Comparison of ENCODE assay signal across 8 mouse cellular contexts in the genomic region with DNA sequence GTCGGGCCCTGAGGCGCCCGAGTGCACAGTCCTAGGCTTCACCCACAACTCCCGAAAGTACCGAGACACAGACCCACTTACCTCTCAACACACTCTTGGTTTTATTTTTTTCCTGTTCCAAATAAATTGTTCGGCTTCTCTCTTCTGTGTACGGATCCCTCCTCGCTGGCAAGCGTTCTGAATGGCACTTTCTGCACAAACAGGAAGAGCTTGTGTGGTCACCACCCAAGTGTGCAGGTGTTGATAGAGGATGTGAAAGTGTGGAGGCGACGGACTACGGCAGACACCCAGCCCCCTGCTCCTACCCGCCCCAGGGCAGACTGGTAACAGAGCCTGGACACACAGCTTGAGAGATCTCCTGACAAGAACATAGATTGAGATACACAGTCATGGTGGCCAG. TPM values are rescaled to one million over a fixed set of nuclear protein-coding genes. Genes with fewer than 3 reads are reported as not detected.
A peak's percentile ranks its signal among the peaks of the same experiment; 100 is the strongest.
DNase-seq lines count a peak whose midpoint lies in the region; ATAC-seq and TF ChIP-seq lines count a peak whose summit lies in the region.

A gene (minus strand): TSS at position 179 of the 400 bp plus-strand sequence.

- TF ChIP-seq POLR2A in MEL (IDR thresholded peaks at IDR 0.05; ENCODE audit: control insufficient read depth in 1 of 2, insufficient read depth in 1 of 2, low read depth in 1 of 2, low read length in 2 of 2, poor library complexity in 1 of 2), result peak in 1 of 2 experiments; percentile 75; a peak in 2 of 4 replicates

- ATAC-seq in hindbrain, embryonic 15.5 days (ENCODE audit: low FRiP score, low read depth), result no peak

- peaks cover 7 to 53% of the 10 kb centered on the region in 2 experiments for H3K36me3 ChIP-seq in MEL (ENCODE audit: control insufficient read depth in 1 of 2, insufficient read depth in 2 of 2, low read length in 2 of 2)
- H3K36me3 ChIP-seq in hindbrain, embryonic 15.5 days, result no peaks in the 10 kb centered on the region

- H3K4me2 ChIP-seq in hindbrain, embryonic 15.5 days, result no peak within 1 kb of the TSS

- peak; percentile 94 for DNase-seq in heart, adult 11 months
- no peak for DNase-seq in heart, postnatal 14 days
- DNase-seq in MEL (ENCODE audit: low read depth, low spot score), result peak; percentile 84
- DNase-seq in lung, postnatal 10 days, result peak; percentile 26
- DNase-seq in spleen, postnatal 36 days (ENCODE audit: low spot score in 2 of 2), result peak; percentile 93
- no peak for DNase-seq in cerebellum, postnatal 10 days
- DNase-seq in cerebellum, adult 11-12 months, result no peak

- peak within 1 kb of the TSS; percentile 77 to 87 for H3K4me3 ChIP-seq in MEL (ENCODE audit: control insufficient read depth in 1 of 2, insufficient read depth in 1 of 2, low read depth in 2 of 2, low read length in 2 of 2)
- H3K4me3 ChIP-seq in hindbrain, embryonic 15.5 days, result no peak within 1 kb of the TSS

- no peaks in the 10 kb centered on the region for H3K9me3 ChIP-seq in MEL (replicated peaks; ENCODE audit: insufficient read depth, low read length)
- H3K9me3 ChIP-seq in hindbrain, embryonic 15.5 days, result no peaks in the 10 kb centered on the region

- H3K9ac ChIP-seq in MEL (ENCODE audit: control insufficient read depth, low read depth, low read length, poor library complexity, severe bottlenecking), result peak within 1 kb of the TSS; percentile 81
- no peak within 1 kb of the TSS for H3K9ac ChIP-seq in hindbrain, embryonic 15.5 days

- TF ChIP-seq CTCF in MEL (IDR thresholded peaks at IDR 0.05 in 2 of 3, conservative IDR thresholded peaks at IDR 0.05 in 1 of 3; ENCODE audit: control insufficient read depth in 1 of 3, insufficient read depth in 1 of 3, low read depth in 2 of 3, low read length in 3 of 3, poor library complexity in 1 of 3, severe bottlenecking in 1 of 3), result no peak

- peaks cover 28% of the 10 kb centered on the region for H3K79me2 ChIP-seq in MEL (ENCODE audit: control insufficient read depth, insufficient read depth, low read length, poor library complexity)

- H3K27ac ChIP-seq in MEL (ENCODE audit: control insufficient read depth, low read depth, low read length), result peak within 1 kb of the TSS; percentile 82
- no peak within 1 kb of the TSS for H3K27ac ChIP-seq in hindbrain, embryonic 15.5 days (replicated peaks)

- peak; percentile 61 to 80 for TF ChIP-seq EP300 in MEL (IDR thresholded peaks at IDR 0.05; ENCODE audit: low read depth in 1 of 2, low read length in 2 of 2)

- intact Hi-C loops in heart, postnatal 14 days (cut with DNase I), result no loop called here

- TF ChIP-seq RAD21 in MEL (IDR thresholded peaks at IDR 0.05; ENCODE audit: low read depth, low read length), result no peak; the same call in 1 of the 2 replicates

- 88% methylated on average over 13 of the region's 13 CpGs for WGBS in hindbrain, embryonic 15.5 days

- no peaks in the 10 kb centered on the region for H3K27me3 ChIP-seq in MEL (ENCODE audit: control insufficient read depth in 1 of 2, insufficient read depth in 2 of 2, low read length in 2 of 2)
- no peaks in the 10 kb centered on the region for H3K27me3 ChIP-seq in hindbrain, embryonic 15.5 days

- H3K4me1 ChIP-seq in MEL (ENCODE audit: control insufficient read depth in 1 of 2, insufficient read depth in 2 of 2, low read length in 2 of 2), result peaks cover 50 to 52% of the 10 kb centered on the region in 2 experiments
- no peaks in the 10 kb centered on the region for H3K4me1 ChIP-seq in hindbrain, embryonic 15.5 days (replicated peaks)

TF ChIP-seq in MEL, 35 proteins besides CTCF, POLR2A, EP300 and RAD21:
- TF ChIP-seq KAT2A (conservative IDR thresholded peaks at IDR 0.05; ENCODE audit: low read depth, low read length), result no peak
- TF ChIP-seq USF2 (IDR thresholded peaks at IDR 0.05; ENCODE audit: borderline replicate concordance in 1 of 2, insufficient read depth in 1 of 2, low read depth in 1 of 2, low read length in 2 of 2), result no peak
- no peak for TF ChIP-seq RCOR1 (IDR thresholded peaks at IDR 0.05; ENCODE audit: low read depth, low read length)
- peak; percentile 72 for TF ChIP-seq ELF1 (IDR thresholded peaks at IDR 0.05; ENCODE audit: low read depth, low read length)
- TF ChIP-seq NELFE (IDR thresholded peaks at IDR 0.05; ENCODE audit: low read depth, low read length), result peak; percentile 66
- no peak for TF ChIP-seq MEF2A (IDR thresholded peaks at IDR 0.05; ENCODE audit: extremely low read depth, insufficient replicate concordance, low read depth, low read length, poor library complexity, severe bottlenecking)
- no peak for TF ChIP-seq GABPA (IDR thresholded peaks at IDR 0.05; ENCODE audit: low read depth, low read length)
- TF ChIP-seq HCFC1 (IDR thresholded peaks at IDR 0.05; ENCODE audit: low read depth, low read length), result peak; percentile 36; the same call in 1 of the 2 replicates
- peak; percentile 65; the same call in 1 of the 2 replicates for TF ChIP-seq MYC (IDR thresholded peaks at IDR 0.05; ENCODE audit: low read depth, low read length)
- TF ChIP-seq MAZ (IDR thresholded peaks at IDR 0.05; ENCODE audit: low read depth, low read length), result peak; percentile 77
- no peak for TF ChIP-seq ZC3H11A (IDR thresholded peaks at IDR 0.05; ENCODE audit: low read depth, low read length)
- TF ChIP-seq ETS1 (IDR thresholded peaks at IDR 0.05; ENCODE audit: low read depth, low read length), result peak; percentile 66
- TF ChIP-seq MYB (IDR thresholded peaks at IDR 0.05; ENCODE audit: low read depth, low read length), result no peak
- no peak for TF ChIP-seq POLR2AphosphoS2 (IDR thresholded peaks at IDR 0.05; ENCODE audit: low read length)
- TF ChIP-seq ZMIZ1 (IDR thresholded peaks at IDR 0.05; ENCODE audit: low read depth, low read length), result peak; percentile 64; the same call in 1 of the 2 replicates
- TF ChIP-seq NRF1 (IDR thresholded peaks at IDR 0.05; ENCODE audit: insufficient read depth, low read depth, low read length, poor library complexity, severe bottlenecking), result no peak
- no peak for TF ChIP-seq E2F4 (IDR thresholded peaks at IDR 0.05; ENCODE audit: borderline replicate concordance, low read depth, low read length)
- TF ChIP-seq MAX (IDR thresholded peaks at IDR 0.05; ENCODE audit: low read length), result peak; percentile 61
- TF ChIP-seq ZKSCAN1 (IDR thresholded peaks at IDR 0.05; ENCODE audit: low read depth, low read length), result no peak
- peak; percentile 48; the same call in 1 of the 2 replicates for TF ChIP-seq BHLHE40 (IDR thresholded peaks at IDR 0.05; ENCODE audit: borderline replicate concordance, low read depth, low read length)
- peak; percentile 46; the same call in 1 of the 2 replicates for TF ChIP-seq GATA1 (IDR thresholded peaks at IDR 0.05; ENCODE audit: low read depth, low read length)
- no peak for TF ChIP-seq MAFK (IDR thresholded peaks at IDR 0.05; ENCODE audit: borderline replicate concordance, low read depth, low read length)
- TF ChIP-seq ZNF384 (IDR thresholded peaks at IDR 0.05; ENCODE audit: low read depth, low read length), result no peak
- peak; percentile 64 for TF ChIP-seq SIN3A (IDR thresholded peaks at IDR 0.05; ENCODE audit: low read length)
- TF ChIP-seq TCF12 (IDR thresholded peaks at IDR 0.05; ENCODE audit: low read depth, low read length), result peak; percentile 69
- no peak for TF ChIP-seq MXI1 (IDR thresholded peaks at IDR 0.05; ENCODE audit: low read depth, low read length)
- peak; percentile 84; the same call in 1 of the 2 replicates for TF ChIP-seq CHD1 (IDR thresholded peaks at IDR 0.05; ENCODE audit: low read depth, low read length)
- TF ChIP-seq CHD2 (IDR thresholded peaks at IDR 0.05; ENCODE audit: low read length), result no peak
- TF ChIP-seq SMC3 (IDR thresholded peaks at IDR 0.05; ENCODE audit: low read depth, low read length), result no peak
- no peak for TF ChIP-seq POLR2AphosphoS5 (IDR thresholded peaks at IDR 0.05; ENCODE audit: borderline replicate concordance, low read depth, low read length)
- TF ChIP-seq TAL1 (IDR thresholded peaks at IDR 0.05; ENCODE audit: low read length), result peak; percentile 59
- no peak for TF ChIP-seq UBTF (IDR thresholded peaks at IDR 0.05; ENCODE audit: borderline replicate concordance, insufficient read depth, low read depth, low read length)
- TF ChIP-seq TBP (IDR thresholded peaks at IDR 0.05; ENCODE audit: low read depth, low read length), result no peak
TF ChIP-seq in MEL: peak in this region for 14.

RNA-seq across cellular contexts. Expression of the gene that starts here (rescaled TPM):
- total RNA-seq in heart, postnatal 14 days (2021), result 1 to 10 TPM; 4.4 to 5.8 TPM
- 25.4 TPM in 2 replicates for total RNA-seq in MEL (2012; rRNA removed)
- polyA plus RNA-seq in MEL (2012; ENCODE audit: insufficient read depth in 1 of 2, insufficient read length in 2 of 2, low read depth in 1 of 2, low replicate concordance in 2 of 2, missing spikeins in 1 of 2), result 10 to 100 TPM; 18.5 to 41.1 TPM
- 33.4 and 37.8 TPM in 2 replicates for polyA plus RNA-seq in hindbrain, embryonic 15.5 days (2015; fragmentation: Nextera tagmentation; extraction: Ambion mirVana)

Comparison
In these comparisons a context has a peak if more than half of its experiments do, and no peak if none do; other contexts are left out.
1. DNase-seq: peak in heart, adult 11 months (single experiment), MEL (single experiment), lung, postnatal 10 days (single experiment) and spleen, postnatal 36 days (2 of 2); none in heart, postnatal 14 days (0 of 2), cerebellum, postnatal 10 days (0 of 2) and cerebellum, adult 11-12 months (single experiment).